Mouse (Mus musculus): ENCODE measurements around the gene Urah.

Gene Urah

DNA sequence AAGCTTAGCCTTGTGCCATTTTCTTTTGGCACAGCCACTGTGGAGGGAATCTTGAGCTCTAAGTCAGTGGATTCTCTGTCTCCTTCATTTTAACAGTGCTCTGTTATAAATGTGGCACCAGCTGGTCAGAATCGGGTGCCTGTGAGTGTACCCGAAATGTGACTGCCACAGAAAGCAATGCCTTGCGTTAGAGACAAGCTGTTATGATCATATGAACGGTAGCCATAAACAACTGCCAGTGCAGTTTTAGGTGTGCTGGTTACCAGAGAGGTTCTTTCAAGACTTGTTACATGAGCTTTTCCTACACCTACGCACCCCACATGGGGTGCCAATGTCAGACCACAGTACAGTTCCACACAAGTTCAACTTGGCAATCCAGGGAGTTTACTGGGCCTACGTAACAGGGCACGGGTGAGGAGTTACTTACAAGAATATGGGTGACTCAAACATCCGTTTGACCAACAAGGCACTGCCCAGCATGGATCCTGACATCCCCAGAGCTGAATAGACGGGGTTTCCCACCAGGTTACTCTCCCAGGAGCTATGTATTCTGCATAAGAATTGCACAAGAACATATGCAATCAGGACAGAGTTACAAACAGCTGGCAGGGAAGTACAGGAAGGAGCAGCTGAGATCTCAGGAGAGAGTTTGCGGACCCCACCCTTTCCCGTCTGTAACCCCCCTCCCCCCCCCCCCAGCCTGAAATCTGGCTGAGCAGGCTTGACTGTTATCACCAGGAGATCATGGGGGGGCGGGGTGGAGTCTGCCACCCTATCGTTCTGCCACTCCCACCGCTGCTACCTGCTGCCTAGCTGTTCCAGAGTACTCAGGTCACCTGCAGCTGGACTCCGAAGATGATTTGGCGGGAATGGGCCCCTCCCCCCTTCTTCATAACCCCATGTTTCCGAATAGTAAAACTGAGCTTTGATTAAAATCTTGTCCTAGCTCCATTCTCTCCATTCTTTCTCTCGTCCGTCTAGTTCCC, 6.2 kb downstream of the Urah start:
- in situ Hi-C loops (cut with MboI, MseI) = loop anchor here (5.0 kb wide), 2 partner anchors 61 to 206 kb away; partner anchors contain the start of gene Cox8b

DNA sequence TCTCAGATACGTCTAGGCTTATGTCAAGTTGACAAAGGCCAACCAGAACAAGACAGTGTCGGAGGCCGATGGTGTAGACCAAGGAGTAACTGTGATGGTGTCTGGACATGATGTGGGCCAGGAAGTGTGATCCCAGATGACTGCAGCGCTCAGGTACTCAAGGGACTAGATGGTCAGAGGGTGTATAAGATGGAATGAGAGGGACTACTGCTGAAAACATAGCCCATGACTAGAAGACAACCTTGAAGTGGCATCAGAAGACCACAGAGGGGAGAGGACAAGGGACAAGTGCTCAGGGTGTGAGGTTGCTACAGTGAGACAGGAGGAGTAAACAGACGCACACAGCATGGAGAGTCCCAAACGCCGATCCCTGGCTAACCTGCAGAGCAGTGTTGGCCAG, 9.0 kb downstream of the Urah start:
- in situ Hi-C loops (cut with MboI, MseI) = loop anchor here (5.0 kb wide), 2 partner anchors 58 to 203 kb away; partner anchors contain the start of gene Cox8b

DNA sequence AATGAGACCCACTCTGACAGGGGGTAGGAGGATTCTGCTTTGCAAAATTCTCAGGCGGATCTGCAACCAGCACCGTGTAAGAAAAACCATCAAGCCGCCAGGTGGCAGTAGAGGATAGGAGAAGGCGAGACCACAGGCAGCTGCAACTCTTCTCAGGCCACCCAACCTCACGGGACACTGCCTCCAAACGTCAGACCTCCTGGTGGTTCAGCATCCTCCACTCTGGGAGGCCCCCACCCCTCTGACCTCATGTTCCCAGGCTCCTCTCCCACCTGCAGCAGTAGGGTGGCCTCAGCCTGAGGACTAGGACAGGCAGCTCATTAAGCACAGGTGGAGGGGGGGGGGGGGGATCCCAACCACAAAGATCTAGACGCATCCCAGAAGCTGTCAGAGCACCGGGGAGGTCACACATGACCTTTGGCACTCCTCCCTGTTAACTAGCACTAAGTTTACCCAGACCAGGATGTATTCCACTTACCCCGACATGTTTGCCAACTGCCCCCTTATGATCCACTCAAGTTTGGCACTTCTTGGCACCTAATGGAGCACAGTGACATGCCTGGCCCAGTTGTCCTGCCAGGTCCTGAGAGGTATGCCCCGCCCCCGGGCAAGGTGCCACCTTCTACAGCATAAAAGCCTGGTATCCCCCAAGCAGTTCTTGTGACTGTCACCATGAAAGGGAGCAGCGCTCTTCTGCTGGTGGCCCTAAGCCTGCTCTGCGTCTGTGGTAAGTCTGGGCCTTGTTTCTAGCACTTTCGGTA, 10.3 kb downstream of the Urah start, which contains the start of gene Scgb1c1:
Gene Scgb1c1 (plus strand): TSS at position 643 of the 761 bp plus-strand sequence.
- in situ Hi-C loops (cut with MboI, MseI) = loop anchor here (5.0 kb wide), 2 partner anchors 57 to 202 kb away; partner anchors contain the start of gene Cox8b

DNA sequence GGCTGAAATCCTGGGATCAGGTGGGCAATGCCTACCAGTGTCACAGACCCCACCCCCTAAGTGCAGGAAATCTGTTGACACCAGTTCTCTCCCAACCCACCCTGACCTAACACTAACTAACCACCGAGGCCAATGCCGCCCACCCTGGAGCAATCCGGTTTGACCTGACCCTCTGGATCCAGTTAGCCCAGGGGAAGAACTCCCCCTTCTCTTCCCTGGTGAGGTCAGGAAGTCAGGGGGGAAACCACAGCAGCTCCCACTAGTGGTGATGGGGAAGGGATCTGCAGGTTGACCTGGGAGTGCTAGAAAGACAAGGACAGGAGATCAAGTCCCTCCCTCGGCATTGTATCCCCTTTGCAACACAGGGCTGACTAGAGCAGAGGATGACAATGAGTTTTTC, 10.9 kb downstream of the Urah start:
- in situ Hi-C loops (cut with MboI, MseI) = no loop called here

DNA sequence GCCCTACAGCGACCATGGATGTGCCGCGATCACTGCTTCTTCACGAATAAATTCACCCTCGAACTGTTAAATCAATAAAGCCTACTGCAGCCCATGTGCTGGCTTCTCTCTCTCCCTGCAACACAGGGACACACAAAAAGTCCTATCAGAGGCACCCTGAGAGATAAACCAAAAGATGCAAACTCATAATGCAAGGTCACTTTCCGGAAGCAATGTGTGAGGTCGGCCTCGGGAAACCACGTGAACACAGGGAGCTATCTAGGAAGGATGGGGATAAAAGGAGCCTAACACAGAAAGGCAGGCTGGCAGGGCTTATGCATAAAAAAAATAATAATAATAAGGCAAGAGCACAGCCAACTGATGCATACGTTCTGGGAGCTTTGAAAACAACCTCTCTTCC, 11.9 kb downstream of the Urah start:
- in situ Hi-C loops (cut with MboI, MseI) = no loop called here

DNA sequence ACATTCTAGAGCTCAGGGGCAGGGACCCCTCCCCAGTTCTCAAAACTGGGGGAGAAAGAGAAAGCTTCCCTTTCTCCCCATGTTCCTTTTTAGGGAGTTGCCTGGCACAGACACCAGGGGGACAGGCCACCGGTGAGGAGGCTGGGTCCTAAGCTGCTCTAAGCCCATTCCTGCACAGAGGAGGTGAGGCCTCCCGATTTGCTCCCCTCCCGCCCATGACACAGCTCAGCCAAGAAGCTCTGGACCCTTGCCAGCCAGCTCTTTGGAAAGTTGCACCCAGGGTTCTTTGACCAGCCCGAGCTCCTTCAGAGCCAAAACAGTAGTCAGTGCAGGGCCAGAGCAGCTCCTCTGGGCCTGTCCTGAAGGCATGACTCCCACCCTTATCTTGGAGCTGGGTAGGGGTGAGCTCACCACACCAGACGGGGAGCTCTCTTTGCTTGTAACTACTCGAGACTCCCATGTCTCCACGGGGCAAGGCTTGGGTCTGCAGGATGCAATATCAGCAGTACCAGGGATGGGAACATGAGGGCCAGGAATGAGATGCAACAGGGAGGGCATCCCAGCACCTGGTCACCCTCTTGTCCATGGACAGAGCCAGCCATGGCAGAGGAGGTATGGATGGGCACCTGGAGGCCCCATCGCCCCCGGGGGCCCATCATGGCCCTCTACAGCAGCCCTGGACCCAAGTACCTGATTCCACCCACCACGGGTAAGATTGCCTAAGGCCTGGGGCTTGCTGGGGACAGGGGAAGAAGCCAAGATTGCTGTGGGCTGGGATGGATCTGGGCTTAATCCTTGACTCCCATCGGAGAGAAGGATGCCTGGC, 13.2 kb downstream of the Urah start, which contains the start of gene Odf3:
Gene Odf3 (plus strand): TSS at position 51 of the 826 bp plus-strand sequence.
- in situ Hi-C loops (cut with MboI, MseI) = no loop called here

DNA sequence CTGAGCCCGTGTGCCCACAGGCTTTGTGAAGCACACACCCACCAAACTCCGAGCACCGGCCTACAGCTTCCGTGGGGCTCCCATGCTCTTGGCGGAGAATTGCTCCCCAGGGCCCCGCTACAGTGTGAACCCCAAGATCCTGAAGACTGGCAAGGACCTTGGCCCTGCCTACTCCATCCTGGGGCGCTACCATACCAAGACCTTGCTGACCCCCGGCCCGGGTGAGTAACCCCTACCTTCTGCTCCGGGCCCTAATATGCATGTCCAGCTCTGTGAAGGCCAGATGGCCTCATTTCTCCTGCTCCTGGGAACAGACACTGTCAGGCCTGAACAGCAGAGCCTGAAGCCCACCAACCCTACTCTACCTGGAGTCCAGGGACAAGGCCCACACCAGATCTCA, 13.8 kb downstream of the Urah start:
- in situ Hi-C loops (cut with MboI, MseI) = no loop called here

DNA sequence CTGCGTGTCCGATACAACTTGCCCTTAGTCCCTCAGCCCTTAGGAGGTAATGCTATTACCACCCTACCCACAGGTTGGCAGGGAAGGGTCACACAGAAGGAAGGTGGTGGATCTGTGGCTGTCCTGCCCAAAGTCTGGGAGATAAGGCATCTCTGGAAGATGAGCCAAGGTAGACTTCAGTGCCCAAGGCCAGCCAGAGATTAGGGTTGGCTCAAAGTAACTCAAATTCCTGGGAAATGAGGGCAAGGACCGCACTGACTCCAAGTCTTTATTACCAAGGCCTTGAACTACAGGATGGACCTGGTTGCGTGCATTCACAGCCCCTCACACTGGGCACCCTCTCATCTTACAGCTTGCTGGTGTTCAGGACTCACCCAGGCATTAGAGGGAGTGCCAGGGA, 17.1 kb downstream of the Urah start:
- in situ Hi-C loops (cut with MboI, MseI) = no loop called here

DNA sequence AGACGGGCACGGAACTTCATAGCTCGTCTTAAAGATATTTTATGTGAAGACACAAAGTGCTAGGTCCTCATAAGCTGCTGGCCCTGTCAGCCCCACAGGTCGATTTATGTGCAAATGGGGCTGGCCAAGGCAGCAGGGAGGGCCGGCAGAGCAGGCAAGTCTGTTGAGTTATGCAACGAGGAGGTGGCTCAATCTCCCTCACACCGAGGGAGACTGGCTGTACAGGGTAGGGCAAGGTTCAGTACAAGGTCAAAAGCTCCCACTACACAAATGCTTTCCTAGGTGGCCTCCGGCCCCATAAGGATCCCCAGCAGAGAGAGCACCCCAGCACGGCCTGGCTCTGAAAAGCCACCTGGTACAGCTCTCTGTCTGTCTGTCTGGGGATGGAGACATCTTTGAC, 18.6 kb downstream of the Urah start:
- in situ Hi-C loops (cut with MboI, MseI) = no loop called here

DNA sequence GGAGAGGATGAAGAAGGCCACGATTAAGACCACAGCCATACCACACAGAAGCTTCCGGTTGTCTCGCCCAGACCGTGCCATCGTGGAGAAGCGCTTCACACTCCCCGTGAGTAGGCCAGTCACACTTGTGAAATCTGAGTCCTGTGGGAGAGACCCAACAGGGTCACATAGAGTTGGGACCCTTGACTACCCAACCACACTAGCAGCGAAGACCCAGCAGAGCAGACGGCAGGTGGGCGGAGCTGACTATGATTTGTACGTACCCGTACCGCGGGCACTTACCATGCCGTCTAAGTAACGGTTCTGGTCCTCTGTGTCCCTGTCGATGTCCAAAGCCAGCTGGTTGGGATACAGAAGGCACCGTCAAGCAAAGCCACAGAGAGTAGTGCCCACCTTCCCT, 19.7 kb downstream of the Urah start:
- in situ Hi-C loops (cut with MboI, MseI) = no loop called here

DNA sequence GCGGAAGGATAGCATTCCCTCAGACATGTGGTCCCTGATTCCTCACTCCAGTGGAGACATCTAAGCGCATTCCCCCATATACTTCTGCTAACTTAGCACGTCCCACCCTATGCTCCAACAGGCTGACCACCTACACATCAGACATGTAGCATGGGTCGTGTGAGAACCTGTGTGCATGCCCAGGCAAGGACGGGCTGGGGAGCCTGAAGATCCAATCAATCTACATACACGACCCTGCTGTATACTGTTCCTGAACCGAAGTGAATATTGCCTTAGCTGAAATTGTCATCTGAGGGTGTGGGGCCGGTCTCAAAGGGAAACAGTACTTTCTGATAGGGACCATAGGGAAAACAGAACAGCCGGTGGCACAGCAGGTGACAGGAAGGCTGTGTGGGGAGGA, 20.4 kb downstream of the Urah start:
- in situ Hi-C loops (cut with MboI, MseI) = no loop called here

DNA sequence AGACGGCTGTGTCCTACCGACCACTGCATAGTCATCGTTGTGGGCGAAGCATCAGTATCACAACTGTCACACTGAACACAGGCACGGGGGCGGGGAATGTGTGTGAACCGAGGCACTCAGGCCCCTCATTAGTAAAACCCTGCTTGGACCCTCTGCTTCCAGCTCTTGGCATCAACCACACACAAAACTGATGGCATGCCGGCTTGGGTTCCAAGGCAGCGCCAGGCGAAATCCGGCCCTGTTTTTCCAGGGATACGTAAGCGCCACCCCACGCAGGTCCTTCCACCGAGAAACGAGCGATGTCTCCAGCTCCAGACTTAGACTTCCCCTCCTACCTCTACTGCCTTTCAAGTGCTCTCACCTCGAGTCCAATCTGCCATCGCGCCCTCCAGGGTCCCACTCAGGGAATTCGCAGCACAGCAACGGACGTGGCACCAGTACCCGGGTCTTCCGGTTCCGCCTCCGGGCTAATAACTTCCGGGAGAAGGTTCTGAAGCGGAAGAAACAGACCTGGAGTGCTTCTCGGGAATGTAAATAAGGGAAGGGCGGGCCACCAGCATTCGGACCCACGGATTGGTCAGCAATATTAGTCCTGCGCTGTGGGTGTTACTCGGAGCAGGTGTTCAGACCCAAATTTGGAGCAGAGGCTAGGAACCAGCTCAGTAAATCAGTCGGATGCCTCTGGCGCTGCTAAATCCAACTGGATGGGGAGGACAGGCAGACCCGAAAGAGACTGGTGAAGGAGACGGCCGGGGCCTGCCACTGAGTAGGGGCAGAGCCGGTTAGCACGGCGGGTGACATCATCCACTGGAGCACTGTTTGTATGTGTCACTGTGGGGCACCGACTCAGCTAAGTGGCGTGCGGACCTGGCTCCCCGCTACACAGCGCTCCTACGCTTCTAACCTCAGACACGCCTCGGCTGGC, 21.3 kb downstream of the Urah start, which contains the start of gene Gm45785:
Gene Gm45785 (minus strand): TSS at position 472 of the 925 bp plus-strand sequence.
- in situ Hi-C loops (cut with MboI, MseI) = no loop called here

DNA sequence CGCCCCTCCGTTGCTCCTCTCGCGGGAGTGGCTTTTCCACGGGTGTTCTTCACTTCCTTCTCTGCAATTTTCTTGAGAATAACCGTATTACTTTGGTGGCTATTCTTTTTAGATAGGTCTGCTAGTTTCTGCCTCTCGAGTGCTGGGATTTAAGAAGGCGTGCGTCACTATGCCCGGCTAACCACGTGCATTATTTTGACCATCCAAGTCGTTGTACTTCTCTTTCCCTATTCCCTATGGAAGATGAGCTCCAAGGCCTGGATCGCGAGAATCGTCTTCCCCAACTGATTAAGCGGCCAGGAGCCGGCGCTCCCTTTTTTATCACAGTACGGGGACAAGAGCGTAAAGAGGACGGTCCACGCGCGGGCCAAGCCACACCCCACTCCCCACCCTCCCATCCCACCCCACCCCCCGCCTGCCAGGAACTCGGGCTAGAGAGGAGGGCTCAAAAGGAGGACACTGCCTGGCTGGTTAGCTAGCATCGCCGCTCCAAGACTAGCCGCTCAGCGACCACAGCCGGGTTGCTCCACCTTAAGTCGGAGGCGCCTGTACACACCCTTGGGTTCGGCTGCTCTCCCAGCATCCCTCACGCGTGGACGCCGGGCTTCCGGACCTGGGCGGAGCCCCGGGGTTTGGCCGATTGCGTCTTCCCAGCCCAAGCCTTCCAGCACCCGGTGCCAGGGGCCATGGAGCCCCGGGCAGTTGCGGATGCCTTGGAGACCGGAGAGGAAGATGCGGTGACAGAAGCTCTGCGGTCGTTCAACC, 22.1 kb downstream of the Urah start, which contains the start of gene Ric8a:
Gene Ric8a (plus strand): TSS at position 173 of the 765 bp plus-strand sequence.
- in situ Hi-C loops (cut with MboI, MseI) = no loop called here

DNA sequence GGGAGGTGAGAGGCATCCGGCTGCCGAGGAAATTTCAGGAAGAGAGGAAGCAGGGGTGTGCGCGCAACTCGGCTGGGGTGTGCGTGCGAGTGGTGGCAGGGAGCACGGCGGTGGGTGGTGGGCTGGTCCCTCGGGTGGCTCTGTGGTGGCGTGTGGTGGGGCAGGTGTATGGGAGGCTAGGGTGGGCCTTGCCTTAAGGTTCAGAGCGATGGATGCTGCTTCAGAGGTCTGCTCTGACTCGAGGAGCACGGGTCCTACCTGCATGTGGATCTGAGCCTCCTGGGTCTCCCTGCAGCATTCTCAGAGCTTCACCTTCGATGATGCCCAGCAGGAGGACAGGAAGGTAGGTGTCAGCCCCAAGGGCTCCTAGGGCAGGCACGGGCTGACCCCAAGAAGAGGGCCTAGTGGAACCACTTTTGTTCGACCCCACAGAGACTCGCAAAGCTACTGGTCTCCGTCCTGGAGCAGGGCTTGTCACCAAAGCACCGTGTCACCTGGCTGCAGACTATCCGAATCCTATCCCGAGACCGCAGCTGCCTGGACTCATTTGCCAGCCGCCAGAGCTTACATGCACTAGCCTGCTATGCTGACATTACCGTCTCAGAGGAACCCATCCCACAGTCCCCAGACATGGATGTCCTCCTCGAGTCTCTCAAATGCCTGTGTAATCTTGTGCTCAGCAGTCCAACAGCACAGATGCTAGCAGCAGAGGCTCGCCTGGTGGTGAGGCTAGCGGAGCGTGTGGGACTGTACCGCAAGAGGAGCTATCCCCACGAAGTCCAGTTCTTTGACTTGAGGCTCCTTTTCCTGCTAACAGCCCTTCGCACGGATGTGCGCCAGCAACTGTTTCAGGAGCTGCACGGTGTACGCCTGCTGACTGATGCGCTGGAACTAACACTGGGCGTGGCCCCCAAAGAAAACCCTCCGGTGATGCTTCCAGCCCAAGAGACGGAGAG, 23.0 kb downstream of the Urah start, which contains the start of gene Bet1l:
Gene Bet1l (minus strand): TSS at position 28 of the 956 bp plus-strand sequence.
- in situ Hi-C loops (cut with MboI, MseI) = no loop called here

DNA sequence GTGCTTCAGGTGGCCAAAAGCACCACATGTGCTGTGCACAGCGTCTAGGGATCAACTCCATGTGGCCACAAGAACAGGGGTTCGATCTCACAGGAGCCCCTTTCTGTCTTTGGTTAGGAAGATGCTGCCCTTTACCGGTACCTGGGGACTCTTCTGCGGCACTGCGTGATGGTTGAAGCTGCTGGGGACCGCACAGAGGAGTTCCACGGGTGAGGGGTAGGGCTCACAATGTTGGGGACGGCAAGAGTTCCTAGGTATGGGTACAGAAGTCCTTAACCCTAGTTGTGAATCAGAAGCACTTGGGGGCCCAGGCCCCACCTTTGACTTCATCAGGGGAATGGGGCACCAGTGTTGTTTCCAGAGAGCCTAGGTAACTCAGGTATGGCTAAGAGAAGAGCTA, 23.9 kb downstream of the Urah start:
- in situ Hi-C loops (cut with MboI, MseI) = no loop called here

DNA sequence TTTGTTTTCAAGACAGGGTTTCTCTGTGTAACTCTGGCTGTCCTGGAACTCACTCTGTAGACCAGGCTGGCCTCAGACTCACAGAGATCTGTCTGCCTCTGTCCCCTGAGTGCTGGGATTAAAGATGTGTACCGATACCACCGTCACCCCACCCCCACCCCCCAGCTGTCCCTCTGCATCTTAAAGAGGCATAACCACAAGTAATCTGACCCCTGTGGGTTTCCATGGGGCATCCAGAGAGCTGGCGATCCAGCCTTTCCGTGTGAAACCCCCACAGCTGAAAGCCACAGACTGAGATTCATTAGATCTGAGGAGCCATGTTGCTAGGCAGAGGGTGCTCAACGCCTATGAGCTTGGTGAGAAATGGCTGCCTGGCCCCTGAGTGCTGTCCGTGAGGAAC, 25.2 kb downstream of the Urah start:
- in situ Hi-C loops (cut with MboI, MseI) = no loop called here

DNA sequence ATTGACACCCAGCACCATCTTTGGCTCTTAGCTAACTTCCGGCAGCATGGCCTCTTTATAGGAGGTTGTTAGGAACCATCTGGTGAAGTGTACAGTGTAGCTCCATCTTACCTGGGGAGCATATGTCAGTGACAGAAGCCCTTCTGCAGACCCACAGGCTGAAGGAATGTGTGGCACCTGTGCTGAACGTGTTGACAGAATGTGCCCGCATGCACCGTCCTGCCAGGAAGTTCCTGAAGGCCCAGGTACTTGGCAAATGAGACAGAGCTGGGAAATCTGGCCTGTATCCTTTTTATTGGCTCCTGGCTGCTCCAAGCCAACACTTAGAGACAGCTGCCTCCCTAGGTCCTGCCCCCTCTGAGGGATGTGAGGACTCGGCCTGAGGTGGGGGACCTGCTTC, 25.9 kb downstream of the Urah start:
- in situ Hi-C loops (cut with MboI, MseI) = no loop called here

DNA sequence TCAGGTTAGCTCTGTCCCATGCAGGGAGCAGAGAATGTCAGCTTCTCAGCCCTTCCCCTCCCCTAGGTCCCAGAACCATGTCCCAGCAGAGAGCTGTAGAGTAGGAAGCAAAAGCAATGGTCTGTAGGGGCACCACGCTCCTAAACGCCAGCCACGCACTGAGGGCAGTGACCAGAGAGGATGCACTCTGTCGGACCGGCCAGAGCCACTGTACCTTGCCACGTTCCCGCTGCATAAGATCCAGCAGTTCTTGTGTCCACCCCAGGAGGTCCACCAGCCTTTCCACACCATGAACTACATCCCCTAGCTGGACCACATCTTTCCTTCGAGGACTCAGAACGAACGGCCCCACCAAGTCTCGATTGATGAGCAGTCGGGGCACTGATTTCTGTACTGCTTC, 29.9 kb downstream of the Urah start:
- in situ Hi-C loops (cut with MboI, MseI) = no loop called here

Data from regulatory T cell (primary cell).